Mouse (Mus musculus) bone marrow, adult 2 months (tissue): ENCODE data around the gene H2-M5.
"Not testable (repeated sequence)": the region's sequence is repeated elsewhere in the genome, so short reads cannot be mapped to it uniquely, and the experiment has no call there.

Experiments
- CTCF ChIP-seq: fragments of 200-500 bp; IDR thresholded peaks from 2 replicates; pipeline ENCODE4 v1.5.1; 2011; ENCODE audit warnings: low read length, control low read depth; ENCODE audit not compliant: control insufficient read depth, insufficient read depth
- POLR2A ChIP-seq: fragments of 200-500 bp; IDR thresholded peaks from 2 replicates; pipeline ENCODE4 v1.6.1; 2011; ENCODE audit warnings: low read depth, mild to moderate bottlenecking, control low read depth, low read length, borderline replicate concordance; ENCODE audit not compliant: control insufficient read depth

DNA sequence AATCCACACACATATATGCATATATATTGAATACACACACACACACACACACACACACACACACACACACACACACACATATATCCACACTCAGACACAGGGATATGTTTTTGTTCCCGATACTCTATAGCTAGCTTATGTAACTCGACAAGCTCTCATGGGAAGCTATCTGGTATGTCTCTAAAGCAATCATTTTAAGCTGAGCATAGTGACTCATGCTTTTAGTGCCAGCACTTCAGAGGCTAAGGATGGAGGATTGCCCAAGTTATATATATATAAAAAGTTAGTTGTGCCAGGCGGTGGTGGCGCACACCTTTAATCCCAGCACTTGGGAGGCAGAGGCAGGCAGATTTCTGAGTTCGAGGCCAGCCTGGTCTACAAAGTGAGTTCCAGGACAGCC lies 29.9 kb upstream of the H2-M5 start:
- TF ChIP-seq CTCF, POLR2A: not testable (repeated sequence)
